Mouse (Mus musculus) brain, adult 2 months (tissue): ENCODE measurements around the gene Tnfsf9.

Experiments used
- DNase-seq: peaks from one replicate; pipeline ENCODE4 v3.0.0; 2011; ENCODE audit warnings: low read depth, low spot score

Gene Tnfsf9

DNA sequence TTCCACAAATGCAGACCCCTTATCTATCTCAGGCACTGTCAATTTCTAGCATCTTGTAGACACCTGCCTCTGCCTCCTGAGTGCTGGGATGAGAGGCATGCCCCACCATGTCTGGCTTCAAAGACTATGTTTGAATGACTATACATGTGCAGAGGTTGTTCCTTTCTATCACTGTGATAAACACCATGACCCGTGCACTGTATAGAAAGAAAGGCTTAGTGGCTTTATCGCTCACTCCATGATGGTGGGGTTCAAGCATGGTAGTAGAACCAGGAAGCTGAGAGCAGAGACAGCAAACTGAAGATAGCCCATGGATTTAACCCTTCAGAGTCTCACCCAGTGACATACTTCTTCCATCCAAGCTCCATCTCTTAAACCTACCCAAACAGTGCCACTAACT, 29.6 kb downstream of the Tnfsf9 start:
- no peak for DNase-seq

DNA sequence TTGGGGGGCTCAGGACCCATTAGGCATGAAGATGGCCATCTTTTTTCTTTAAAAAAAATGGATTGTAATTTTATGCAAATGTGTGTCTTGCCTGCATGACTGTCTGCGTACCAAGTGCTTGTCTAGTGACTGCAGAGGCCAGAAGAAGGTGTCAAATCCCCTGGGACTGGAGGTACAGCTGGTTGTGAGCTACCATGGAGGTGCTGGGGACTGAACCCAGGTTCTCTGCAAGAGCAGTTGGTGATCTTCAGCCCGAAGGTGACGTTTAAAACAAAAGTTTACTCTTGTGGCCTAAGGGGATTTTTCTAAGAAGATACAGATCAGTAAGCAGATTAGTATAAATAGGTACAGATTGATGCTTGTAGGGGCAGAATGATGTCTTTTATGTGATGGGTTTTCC, 30.5 kb downstream of the Tnfsf9 start:
- no peak for DNase-seq

DNA sequence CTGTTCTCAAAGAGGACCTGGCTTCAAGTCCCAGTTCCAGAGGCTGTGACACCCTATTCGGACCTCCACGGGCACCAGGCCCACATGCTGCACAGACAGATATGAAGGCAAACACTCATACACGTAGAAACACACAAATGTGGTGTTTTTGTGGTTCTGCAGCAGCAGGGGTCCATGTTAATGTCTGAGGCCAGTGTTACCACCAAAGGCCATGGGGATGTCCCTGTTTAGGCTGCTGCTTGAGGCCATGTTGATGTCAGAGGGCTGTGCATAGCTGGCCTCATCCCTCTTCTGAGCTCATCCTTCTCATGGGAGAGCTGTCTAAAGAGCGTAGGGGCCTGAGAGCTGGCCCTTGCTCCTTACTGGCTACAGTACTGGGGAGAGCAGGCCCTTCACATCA, 33.6 kb downstream of the Tnfsf9 start:
- no peak for DNase-seq

DNA sequence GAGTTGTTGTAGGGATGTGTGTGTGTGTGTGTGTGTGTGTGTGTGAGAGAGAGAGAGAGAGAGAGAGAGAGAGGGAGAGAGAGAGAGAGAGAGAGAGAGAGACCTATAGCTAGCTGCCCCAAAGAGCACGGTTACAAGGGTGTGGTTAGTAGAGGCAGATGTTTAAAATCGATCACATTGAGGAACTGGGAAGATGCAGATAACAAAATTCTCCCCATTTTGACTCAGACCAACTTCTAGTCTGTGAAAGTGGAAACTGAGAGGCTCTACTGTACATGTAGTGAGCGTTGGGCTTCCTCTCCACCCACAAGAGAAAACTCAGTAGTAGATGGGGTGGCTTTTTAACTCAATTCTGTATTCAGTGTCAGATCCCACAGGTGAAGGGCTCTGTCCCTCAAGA, 34.6 kb downstream of the Tnfsf9 start:
- no peak for DNase-seq

DNA sequence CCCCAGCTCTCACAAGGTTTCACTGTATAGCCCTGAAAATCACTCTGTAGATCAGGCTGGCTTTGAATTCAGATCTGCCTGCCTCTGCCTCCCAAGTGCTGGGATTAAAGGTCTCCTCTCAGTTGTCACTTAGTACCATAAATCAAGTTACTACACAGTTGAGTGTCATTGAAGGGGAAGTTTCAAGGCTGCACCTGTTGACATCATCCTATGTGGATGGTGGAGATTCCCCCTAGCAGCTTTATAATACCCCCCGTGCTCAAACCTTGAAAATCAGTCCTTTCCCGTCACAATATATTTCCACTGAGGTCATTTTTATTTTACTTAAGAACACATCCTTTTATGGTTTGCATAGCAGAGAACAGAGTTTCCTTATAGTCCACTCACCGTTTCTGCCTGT, 38.6 kb downstream of the Tnfsf9 start:
- DNase-seq, result no peak

DNA sequence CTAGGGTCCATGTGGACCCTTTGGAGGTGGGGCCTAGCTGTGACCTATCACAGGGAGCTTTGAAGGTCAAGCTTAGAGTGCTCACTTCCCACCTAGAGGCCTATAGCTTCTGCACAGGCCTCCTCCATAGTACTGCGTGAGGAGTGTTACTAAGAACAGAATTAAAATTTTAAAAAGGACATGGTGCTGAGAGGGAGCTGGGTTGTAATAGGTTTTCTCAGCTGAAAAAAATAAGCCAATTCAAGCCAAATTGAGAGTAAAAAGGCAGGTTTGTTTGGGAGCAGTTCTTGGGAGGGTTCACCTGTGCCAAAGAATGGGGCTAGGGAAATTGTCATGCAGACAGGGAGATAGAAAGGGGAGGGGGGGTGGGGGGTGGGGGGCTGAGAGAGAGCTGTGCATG, 40.0 kb downstream of the Tnfsf9 start:
- no peak for DNase-seq

DNA sequence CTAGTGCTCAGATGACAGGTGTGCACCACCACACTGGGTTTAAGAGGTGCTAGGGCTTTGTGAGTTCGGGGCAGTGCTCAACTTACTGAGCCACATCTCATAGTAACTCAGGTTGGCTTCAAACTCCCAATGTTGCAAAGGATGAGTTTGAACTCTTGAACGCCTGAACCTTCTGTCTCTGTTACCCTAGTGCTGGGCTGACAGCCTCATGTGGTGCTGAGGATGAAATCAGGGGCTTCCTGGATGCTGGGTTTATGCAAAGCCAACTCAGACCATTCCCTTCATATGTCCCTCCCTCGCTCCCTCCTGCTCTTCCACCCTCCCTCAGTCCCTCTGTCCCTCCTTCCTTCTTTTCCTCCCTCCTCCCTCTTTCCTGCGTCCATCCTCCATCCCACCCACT, 43.2 kb downstream of the Tnfsf9 start:
- no peak for DNase-seq

DNA sequence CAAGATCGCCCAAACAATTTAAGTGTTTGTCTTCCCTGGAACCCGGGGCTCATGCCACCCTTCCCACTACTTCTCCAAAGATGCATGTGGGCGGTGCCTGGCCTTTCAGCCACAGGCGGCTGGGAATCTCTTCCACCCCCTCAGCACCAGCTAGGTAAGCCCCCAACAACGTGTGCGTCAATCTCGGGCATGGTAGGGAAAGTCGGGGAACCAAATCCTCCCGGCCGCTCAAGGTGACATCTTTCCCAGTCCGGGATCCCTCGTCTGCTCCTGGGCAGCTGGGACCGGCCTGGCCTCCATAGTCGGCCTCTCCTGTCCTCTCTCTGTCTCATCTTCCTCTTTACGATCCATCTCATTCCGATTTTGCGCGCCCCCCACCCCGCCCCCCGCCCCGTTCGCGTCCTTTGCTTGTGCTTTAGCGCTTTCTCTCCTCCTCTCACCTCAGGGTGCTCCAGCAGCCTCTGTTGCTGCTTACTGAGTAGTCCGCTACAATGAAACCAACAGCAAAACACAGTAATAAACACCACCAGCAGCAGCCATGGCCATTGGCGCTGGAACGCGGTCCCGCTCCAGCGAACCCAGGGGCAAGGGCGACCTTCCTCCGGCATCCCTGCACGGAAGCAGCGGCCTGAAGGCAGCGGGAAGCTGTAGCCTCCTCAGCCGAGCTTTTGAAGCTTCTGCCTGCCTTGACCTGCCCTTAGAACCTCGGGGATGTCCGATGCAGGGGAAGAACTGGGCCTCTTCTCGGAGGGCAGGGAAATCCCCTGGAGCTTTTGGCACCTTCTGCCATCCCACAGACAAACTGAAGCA, 44.1 kb downstream of the Tnfsf9 start, which contains the start of gene Cd70:
TSS of gene Cd70 (minus strand) at position 784 of the 810 bp plus-strand sequence.
- DNase-seq, result peak; percentile 4

DNA sequence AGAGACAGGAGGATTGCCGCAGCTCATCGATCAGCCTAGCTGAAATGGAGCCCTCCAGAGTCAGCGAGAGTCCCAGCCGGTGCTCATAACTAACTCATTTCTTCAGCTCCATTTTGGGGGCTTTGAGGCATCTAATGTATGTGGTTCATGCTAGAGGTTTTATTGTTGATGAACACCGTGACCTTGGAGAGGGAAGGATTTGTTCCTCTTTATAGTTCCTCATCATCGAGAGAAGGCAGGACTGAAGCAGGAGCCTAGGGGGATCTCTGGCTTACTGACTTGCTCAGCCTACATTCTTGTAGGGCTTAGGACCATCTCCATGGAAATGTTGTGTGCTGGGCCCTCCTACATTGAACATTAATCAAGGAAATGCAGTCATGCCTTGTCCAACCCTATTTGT, 47.9 kb downstream of the Tnfsf9 start:
- DNase-seq, result no peak

DNA sequence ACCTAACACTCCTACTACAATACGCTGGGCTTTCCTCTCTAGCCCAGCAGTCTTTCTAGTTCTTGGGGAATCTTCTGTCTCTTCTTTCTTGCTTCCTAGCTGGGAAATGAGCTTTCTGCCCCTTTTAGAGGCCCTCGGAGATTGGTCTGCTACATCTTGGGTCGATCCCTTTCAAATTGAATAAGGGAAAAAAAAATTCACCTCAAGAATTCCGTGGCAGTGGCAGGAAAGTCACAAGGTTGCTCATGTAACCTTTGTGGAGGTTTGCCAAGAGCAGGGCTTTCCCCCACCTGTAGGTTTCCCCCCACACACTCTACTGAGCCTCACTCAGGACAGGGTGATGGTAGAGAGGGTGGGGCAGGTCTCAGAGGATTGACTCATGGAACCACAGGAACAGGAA, 48.7 kb downstream of the Tnfsf9 start:
- no peak for DNase-seq
